Mouse (Mus musculus) left cerebral cortex, adult 2 months (tissue): Measurements from ENCODE around the gene Gm43638. TPM values are rescaled to one million over a fixed set of nuclear protein-coding genes. Genes with fewer than 3 reads are reported as not detected.
"Not testable (repeated sequence)": the region's sequence is repeated elsewhere in the genome, so short reads cannot be mapped to it uniquely, and the experiment has no call there.

Experiments
- DNase-seq, 2 experiments: peaks; one replicate each; pipeline ENCODE4 v3.0.0; 2021 to 2022; ENCODE audit warnings: low spot score in 2 of 2, mixed read lengths in 1 of 2; ENCODE audit errors: extremely low spot score in 1 of 2
- H3K27ac ChIP-seq: fragments of 200-600 bp; 2 replicates; pipeline ENCODE4 v1.8.1; 2022
- H3K4me3 ChIP-seq: fragments of 200-600 bp; 2 replicates; pipeline ENCODE4 v1.8.1; 2022
- CTCF ChIP-seq: fragments of 200-600 bp; IDR thresholded peaks from 2 replicates; pipeline ENCODE4 v1.8.1; 2022; ENCODE audit warnings: antibody characterized with exemption, mild to moderate bottlenecking, moderate library complexity
- intact Hi-C: fragments of 180-260 bp; cut with DNase I; formaldehyde crosslinking; loops from one replicate; pipeline ENCODE4 v1.15.1; 2025
- total RNA-seq, 2 experiments: library from RNA; stranded (reverse); gene quantifications; 2 replicates each; pipeline ENCODE4 v1.2.3; 2021

Gene Gm43638
- total RNA-seq, 2 experiments from 2014 or later, result not detected

DNA sequence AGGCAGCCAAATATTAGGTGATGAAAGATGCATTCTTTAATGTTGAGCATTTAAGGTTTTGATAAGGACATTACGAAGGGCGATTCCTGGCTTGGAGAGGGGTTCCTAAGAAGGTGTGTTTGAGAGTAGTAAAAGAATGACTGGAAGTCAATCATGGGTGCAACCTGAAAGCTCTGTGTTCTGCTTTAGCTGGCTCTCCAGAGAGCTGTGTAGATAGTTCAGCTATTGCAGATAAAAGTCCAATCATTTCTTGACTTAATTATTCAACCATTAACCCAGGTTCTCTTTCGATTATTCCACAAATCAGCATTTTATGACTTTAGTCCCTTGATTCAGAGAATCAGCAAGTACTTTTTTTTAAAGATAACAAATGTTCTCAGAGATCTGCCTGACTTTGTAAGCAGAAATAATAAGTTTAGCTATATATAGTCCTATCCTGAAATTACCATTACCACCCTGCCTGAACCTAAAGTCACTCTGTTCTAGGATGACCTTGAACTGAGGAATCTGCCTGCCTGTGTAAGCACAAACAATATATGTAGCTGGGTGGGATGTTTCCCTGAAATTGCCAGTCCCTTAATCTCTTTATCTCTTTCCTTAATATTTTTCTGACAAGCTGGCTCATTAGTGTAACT, 30.3 kb downstream of the Gm43638 start:
- TF ChIP-seq CTCF, result no peak
- intact Hi-C loops, result no loop called here
- DNase-seq, result no peak
- no peak overlapping the region for H3K4me3 ChIP-seq
- H3K27ac ChIP-seq, result no peak overlapping the region

GRCm38 (mm10) chr5:87455519-87455918, 31.1 kb downstream of the Gm43638 start:
- no peak overlapping the region for H3K4me3 ChIP-seq
- intact Hi-C loops, result no loop called here
- DNase-seq, result no peak

DNA sequence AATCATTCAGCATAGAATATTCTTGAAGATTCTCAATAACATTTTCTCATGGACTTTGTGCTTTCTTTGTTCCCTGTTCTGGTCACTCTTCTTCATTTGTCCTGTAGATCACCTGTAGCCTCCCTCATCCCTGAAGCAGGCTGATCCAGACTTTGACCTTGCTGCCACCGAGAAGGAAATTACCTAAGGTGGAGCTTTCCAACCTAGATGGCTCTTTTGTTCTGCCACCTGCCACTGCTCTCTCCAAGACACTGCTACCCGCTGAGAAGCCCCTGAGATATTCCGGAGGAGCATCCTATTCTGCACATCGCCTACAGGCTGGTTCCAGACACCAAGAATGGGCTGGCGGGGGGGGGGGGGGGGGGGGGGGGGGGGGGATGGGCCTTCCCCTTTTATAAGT, 34.1 kb downstream of the Gm43638 start:
- H3K27ac ChIP-seq, intact Hi-C loops, DNase-seq, H3K4me3 ChIP-seq: not testable (repeated sequence)

More at GRCm38 (mm10) chr5:87455519-87455918, 31.1 kb downstream of the Gm43638 start:
- no peak overlapping the region for H3K27ac ChIP-seq
- TF ChIP-seq CTCF, result no peak

- peak; percentile 60 for TF ChIP-seq CTCF
- Histone ChIP-seq H3K27ac (no peak overlapping the region), H3K4me3 (no peak overlapping the region)
- DNase-seq, result peak in 1 of 2 experiments; percentile 8
- intact Hi-C loops, result loop anchor here (10.0 kb wide), 3 partner anchors 291 to 581 kb away; partner anchors contain the start of gene Ugt2b5
These were observed 50.3 kb downstream of the Gm43638 start for GRCm38 (mm10) chr5:87436264-87436663.

- Histone ChIP-seq H3K4me3 (no peak overlapping the region), H3K27ac (no peak overlapping the region)
- TF ChIP-seq CTCF, result no peak
- intact Hi-C loops, result no loop called here
- no peak for DNase-seq
These were observed 60.9 kb downstream of the Gm43638 start for GRCm38 (mm10) chr5:87425676-87426075.

DNA sequence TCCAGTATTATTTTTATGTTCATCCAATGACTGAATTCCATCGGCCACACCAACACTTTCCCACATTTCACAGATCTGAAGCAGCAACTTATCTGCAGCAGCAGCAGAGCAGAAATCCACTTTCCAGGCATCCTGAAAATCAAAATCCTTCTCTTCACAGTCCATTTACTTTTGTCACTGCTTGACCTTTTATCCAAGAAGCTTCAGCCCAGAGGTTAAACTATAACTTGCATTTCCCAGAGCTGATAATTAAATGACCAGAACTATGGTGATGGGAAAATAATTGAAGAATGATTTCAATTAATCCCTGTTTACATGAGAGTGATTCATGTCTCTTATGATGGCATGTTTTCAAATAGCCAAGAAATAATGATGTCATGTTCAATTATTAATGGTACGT, 62.6 kb downstream of the Gm43638 start, which contains the start of gene Ugt2b38:
Gene Ugt2b38, minus strand, starts transcription at position 163 of the 400 bp plus-strand sequence.
- H3K27ac ChIP-seq, DNase-seq, intact Hi-C loops, H3K4me3 ChIP-seq: not testable (repeated sequence)

Other genes starting within 250 kb of the Gm43638 start
- gene Ugt2b37, start 232.0 kb downstream of the Gm43638 start, total RNA-seq, result not detected
- gene Ugt2a3, start 149.6 kb downstream of the Gm43638 start, total RNA-seq, result not detected
- not detected for gene Ugt2b38, start 62.6 kb downstream of the Gm43638 start, total RNA-seq
- not detected for gene Ugt2a2, start 4.5 kb downstream of the Gm43638 start, total RNA-seq
- not detected for gene Ugt2a1, start 4.1 kb upstream of the Gm43638 start, total RNA-seq
- not detected for gene Sult1b1, start 51.4 kb upstream of the Gm43638 start, total RNA-seq
- gene Sult1d1, start 82.2 kb upstream of the Gm43638 start, total RNA-seq, result not detected
- gene Sult1e1, start 104.8 kb upstream of the Gm43638 start, total RNA-seq, result not detected
- gene Csn1s1, start 179.4 kb upstream of the Gm43638 start, total RNA-seq, result not detected
- not detected for gene Csn2, start 212.8 kb upstream of the Gm43638 start, total RNA-seq